Mouse (Mus musculus): Measurements from ENCODE around the gene Tbc1d17. TPM values are rescaled to one million over a fixed set of nuclear protein-coding genes. Genes with fewer than 3 reads are reported as not detected.
"Not testable (repeated sequence)": the region's sequence is repeated elsewhere in the genome, so short reads cannot be mapped to it uniquely, and the experiment has no call there.

The Tbc1d17 gene
- 15.2 and 19.2 TPM in 2 replicates for total RNA-seq (2015)
- 13.6 and 13.8 TPM in 2 replicates for total RNA-seq (2017)

DNA sequence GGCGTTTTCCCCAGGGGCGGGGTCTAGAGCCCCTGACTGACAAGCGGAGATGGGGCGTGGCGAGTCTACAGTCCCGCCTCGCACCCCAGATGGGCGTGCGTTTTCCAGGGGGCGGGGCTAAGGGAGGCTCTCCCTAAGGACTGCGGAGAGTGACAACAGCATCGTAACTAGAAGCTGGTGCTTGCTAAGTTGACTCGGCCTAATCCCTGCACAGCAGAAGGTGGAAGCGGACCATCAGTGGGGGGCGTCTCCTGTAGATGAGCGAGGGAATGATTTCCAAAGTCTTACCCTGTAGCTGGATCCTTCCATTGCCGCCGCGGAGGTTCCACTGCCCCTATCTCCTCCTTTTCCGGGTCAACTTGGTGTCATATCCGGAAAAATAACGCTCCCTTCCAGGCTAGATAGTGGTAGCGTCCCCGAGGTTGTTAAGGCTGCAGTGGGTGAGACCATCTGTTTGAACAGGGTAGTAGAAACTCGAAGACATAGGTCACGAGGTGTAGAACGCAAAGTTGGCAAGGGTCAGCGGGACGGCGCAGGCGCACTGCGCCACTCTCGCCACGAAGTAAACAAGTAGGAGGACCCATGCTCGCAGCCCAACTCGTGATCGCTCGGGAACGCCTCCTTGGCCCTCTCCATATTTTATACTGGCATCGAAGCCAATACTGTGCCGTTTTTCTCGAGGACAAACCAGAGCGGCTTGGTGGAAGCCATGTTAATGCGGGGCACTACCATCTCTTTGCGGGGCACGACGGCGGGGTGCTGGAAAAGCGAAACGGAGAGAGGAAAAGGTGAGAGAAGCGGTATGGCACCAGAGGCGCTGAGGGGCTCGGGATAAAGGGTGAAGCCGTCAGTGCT, at the start of gene Tbc1d17, which contains the start of gene Akt1s1:
Gene Tbc1d17 (minus strand): TSS at position 519 of the 855 bp plus-strand sequence.
Gene Akt1s1 (plus strand): TSS at position 431 of the 855 bp plus-strand sequence.
- ATAC-seq (replicated peaks; ENCODE audit: poor library complexity) = peak; percentile 64

DNA sequence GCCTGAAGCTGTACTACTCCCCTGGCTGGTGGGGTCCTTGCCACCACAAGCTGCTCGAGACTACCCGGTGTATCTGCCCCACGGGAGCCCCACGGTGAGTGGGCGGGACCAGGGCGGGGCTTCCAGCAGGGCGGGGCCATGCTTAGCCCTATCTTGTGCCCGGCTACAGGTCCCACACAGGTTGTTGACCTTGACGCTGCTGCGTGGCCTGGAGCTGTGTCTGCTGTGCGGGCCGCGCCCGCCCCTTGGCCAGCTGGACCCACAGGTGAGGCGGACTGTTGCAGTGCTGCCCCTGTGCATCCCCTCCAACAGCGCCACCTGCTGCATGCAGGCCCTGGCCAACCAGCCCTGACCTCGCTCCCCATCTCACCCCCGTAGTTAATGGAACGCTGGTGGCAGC, 49.7 kb upstream of the Tbc1d17 start:
- no peak for ATAC-seq (replicated peaks; ENCODE audit: poor library complexity)

DNA sequence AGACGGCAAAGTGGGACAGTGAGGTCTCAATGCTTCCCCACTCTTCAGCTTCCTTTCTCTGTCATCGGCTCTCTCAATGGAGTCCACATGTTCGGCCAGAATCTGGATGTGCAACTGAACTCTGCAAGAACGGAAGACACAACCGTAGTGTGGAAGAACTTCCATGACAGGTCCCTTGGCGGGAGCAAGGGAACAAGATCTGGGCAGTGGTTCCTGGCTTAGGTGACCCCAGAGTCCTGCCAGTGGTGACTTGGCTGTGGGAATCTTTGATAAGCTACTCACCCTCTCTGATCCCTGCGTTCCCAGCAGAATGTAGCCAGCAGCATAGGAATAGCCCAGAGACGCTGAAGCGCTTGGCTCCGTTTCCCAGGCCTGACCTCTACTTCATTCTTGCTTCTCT, 47.6 kb upstream of the Tbc1d17 start:
- no peak for ATAC-seq (replicated peaks; ENCODE audit: poor library complexity)

DNA sequence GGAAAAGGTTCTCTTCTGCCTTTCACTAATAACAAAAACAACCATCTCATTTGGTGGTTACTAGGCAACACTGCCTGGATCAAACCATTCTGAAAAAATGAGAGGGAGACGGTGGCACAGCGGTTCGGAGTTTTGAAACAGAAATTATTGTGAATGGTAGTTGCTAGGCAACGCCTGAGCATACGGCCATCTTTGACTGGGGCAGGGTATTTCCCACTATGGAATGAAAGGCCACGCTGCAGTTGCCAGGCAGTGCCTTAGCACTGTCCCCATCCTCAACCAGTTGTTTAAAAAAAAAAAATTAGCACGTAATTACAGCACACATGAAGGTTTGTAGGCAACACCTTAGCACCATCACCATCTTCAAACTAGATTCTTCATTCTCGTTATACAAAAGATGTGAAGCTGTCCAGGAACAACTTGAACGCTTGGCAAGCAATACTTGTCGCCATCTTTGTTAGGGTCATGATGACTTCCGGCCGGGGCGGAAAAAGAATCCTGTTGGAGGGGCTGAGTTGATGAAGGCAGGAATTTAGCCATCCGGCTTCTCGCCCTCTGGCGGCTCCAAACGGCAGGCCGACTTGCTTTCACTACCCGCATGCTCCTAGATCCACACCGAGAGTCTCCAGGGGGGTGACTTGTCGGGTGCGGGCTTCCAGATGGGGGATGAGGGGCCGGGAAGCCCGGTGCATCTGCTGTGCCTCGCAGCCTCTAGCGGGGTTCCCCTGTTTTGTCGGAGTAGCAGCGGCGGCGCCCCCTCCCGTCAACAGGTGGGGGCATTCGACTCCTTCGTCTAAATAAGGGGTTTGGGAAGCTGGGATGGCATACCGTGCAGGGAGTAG, 46.9 kb upstream of the Tbc1d17 start, which contains the start of gene Fuz:
Gene Fuz (plus strand): TSS at position 487 of the 842 bp plus-strand sequence.
- ATAC-seq (replicated peaks; ENCODE audit: poor library complexity) = peak; percentile 72

DNA sequence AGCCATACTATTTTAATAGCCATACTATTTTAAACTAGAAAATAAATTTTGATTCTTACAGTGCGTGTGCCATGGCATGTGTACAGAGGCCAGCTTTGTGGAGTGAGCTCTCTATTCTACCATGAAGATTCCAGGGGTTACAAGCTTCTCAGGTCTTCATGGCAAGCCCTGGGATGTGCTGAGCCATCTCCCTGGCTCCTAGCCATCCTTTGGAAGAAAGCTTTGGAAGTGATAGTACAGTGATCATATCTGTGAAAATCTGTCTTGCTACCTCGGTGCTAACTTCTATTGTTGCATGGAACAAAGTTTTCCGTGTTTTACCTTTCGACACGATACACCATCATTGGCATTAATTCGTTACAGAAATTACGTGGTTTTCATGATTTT, 46.3 kb upstream of the Tbc1d17 start:
- no peak for ATAC-seq (replicated peaks; ENCODE audit: poor library complexity)

DNA sequence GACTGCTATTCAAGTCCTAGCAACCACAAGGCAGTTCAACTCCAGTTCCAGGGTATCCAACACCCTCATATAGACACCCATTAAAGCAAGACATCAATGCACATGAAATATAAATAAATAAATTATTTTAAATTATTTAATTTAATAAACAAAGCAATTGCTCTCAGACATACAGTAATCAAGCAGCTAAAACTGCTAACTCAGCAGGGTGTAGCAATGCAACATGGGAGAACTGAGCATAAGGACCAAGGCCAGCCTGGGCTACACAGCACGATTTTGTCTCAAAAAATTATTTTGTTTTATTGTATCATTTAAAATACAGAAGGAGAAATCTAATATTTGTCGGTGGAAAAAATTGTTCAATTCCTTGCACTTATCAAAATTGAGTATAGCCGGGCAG, 45.3 kb upstream of the Tbc1d17 start:
- no peak for ATAC-seq (replicated peaks; ENCODE audit: poor library complexity)

DNA sequence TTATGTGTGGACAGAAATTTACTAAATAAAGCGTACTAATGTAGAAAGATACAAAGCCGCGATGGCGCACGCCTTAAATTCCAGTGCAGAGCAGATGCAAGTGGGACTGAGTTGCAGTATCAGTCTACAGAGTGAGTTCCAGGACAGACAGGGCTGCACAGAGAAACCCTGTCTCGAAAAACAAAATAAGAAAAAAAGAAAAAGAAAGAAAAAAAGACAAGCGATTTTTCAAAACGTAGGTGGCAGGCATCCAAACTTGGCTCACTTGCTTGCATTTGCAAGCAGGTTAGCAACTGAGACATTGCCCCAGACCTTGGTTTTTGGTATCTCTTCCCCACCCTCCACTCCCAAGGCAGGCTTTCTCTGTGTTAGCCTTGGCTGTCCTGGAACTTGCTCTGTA, 44.3 kb upstream of the Tbc1d17 start:
- ATAC-seq (replicated peaks; ENCODE audit: poor library complexity) = no peak

DNA sequence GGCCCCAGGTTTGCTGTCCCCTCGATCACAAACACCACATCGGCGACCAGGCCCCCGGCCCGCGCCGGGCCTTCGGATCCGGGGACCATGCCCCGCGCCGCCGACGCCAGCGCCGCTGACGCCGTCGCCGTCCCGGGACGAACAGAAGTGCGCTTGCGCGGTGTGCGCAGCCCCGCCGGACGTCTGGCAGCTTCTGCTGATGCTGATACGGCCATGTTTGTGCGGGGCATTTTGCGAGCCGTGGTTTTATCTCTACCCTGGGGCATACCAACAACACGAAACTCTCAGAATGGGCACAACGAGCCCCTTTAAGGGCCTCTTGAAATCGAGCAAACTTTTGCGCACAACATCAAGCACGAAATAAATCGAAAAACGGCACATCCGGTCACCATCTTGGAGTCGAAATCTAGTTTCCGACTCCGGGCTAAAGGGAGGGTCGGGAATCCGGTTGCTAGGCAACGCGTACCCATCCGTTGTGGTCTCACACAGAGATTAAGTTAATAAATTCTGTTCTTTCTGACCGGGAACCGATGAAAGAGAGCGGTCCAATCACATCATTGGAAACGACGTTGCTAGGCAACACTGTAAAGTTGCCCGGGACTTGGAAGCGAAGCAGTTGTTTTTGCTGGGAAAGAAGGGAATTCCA, 43.5 kb upstream of the Tbc1d17 start, which contains the start of gene Med25:
Gene Med25 (minus strand): TSS at position 437 of the 646 bp plus-strand sequence.
- ATAC-seq (replicated peaks; ENCODE audit: poor library complexity) = peak; percentile 55

DNA sequence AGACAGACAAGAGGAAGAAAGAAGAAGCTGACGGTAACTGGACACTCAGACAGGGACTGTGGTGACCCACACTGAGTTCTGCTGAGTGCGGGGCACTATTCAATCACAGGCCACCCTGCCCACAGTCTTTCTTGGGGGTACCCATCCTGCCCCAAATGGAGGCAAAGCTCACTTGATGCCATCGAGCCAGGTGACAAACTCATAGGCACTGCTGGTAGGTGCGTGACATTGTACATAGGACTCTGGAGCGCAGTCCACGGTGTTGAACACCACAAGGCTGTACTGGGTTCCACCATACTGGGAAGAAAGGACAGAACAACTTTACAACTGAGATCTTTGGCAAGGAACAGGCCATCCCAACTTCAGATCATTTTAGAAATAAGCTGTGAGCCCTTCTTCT, 42.7 kb upstream of the Tbc1d17 start:
- no peak for ATAC-seq (replicated peaks; ENCODE audit: poor library complexity)

DNA sequence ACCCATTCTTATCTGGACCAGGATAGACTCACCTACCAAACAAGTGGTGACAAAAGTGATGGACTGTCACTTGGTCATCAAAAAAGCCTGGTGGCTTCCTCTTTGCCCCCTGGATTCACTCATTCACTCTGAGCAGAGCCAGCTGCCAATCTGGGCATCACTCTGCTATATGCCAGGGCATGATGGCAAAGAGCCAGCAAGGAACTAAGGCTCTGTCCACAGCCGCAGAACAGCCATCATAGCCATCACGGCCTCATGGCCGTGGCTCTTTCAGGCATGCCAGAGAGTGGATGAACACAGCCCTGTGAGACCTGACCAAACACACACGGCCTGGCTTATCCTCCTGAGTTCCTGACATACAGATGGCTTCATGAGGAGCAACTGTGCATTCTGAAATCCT, 41.9 kb upstream of the Tbc1d17 start:
- ATAC-seq (replicated peaks; ENCODE audit: poor library complexity) = no peak

DNA sequence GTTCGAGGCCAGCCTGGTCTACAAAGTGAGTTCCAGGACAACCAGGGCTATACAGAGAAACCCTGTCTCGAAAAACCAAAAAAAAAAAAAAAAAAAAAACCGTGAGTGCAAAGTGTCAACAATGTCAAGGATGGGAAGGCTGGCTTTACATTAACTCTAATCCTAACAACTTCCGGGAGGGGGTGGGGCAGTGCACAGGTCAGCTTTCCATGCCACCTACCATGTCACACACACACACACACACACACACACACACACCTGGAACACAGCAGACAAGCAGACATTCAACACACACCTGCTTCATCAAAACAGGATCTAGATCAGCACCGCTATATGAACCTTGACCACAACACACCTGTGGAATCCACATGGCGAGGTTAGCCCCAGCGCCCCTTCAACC, 41.3 kb upstream of the Tbc1d17 start:
- ATAC-seq (replicated peaks; ENCODE audit: poor library complexity) = no peak

DNA sequence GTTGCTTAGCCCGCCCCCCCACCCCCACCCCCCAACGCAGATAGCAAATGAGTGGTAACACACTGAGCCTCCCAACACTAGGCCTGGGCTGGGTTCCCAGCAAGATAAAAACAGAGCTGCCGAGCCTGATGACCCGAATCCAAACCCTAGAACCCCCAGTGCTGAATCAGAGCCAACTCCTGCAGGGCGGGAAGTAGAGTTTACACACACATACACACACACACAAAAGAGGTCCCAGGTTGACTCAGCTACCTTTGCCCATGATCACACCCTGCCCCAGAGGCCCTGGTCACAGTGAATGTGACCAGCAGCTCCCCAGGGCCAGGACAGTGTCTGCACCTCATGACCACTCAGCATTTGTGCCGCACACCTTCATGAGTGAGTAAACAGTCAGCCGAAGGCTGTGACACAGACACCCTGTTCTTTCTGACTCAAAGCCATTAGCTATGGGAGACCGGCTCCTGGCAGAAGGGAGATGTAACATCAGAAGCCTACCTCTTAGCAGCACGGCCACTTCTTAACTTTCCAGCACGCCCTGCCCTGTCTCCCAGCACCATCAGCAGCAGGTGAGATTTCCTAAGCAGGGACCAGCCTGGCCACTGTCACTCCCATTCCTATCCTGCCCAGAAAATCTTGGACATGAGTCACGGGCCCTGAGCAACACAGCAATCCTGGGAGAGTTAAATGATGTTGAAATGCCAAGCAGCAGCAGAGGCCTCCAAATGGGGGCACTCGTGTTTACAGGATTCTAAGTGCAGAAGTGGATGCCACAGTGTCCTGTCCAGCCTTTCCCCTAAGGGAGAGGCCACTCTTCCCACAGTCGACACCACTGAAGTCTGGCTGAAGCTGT, 39.6 kb upstream of the Tbc1d17 start:
- no peak for ATAC-seq (replicated peaks; ENCODE audit: poor library complexity)

DNA sequence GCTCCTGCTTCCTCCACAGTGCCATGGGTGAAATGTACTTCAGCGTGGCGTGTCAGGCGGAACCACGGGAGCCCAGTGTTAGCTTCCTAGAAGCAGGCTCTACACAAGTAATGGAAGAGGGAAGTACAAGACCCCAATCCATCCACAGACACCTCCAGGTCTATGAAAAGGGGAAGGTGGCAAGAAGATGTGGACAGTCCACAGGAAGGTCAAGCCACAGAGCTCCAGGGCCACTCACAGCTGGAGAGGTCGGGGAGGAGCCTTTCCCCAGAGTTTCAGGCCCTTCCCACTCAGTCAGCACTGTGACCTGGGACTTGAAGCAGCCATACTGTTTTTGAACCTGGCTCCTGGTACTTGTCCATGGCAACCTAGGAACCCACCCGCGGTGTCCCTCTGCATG, 38.1 kb upstream of the Tbc1d17 start:
- ATAC-seq (replicated peaks; ENCODE audit: poor library complexity) = peak; percentile 69

DNA sequence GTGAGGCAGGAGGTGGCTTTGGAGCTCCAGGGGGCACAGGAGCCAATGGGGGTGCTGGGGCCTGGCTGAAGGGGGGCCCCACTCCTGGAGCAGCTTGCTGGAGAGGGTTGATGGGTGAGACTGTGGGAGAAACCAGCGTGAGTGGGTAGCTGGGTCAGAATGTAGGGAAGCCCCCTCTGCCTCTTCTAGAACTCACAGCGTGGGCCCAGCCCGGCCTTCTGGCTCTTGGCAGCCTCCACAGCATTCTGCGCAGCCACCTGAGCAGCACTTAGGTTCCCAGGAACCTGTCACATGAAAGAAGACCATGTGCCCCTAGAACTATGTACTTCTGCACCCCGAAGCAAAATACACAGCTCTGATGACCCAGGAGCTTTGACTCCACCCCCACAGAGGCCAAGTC, 35.8 kb upstream of the Tbc1d17 start:
- ATAC-seq (replicated peaks; ENCODE audit: poor library complexity) = no peak

DNA sequence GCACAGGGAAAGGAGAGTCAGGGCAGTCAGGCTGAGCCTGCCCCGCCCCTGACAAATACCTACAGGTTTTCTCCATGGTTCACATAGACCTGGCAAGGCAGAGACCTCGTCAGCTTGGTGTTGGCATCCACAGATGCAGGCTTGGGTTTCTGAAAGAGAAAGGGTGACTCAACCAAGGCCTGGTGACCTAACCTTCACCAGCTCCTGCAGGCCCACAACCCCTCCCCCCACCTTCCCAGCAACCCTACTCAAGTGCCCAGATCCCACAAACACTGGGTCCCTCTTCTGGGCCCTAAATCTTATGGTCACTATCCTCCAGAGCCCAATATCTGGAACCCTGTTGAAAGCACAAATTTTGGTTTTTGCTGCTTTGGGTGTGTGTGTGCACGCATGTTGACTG, 34.2 kb upstream of the Tbc1d17 start:
- no peak for ATAC-seq (replicated peaks; ENCODE audit: poor library complexity)

DNA sequence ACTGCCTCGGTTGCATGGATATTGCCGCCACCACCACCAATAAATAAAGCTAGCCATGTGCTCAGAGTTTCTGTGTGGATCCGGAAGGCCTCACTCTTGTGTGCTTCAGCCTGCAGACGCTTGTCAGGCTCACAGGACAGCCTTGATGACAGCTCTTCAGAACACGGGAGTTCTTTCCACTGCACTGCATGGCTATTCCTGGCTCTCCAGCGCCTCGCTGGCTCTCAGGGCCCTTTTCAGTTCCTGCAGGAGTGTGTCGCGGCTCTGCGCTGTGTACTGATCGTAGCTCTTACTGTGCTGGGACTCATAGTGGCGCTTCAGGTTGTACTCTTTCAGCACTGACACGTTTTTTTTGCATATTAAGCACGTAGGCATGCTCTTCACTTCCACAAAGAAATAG, 29.0 kb upstream of the Tbc1d17 start:
- ATAC-seq (replicated peaks; ENCODE audit: poor library complexity) = no peak

DNA sequence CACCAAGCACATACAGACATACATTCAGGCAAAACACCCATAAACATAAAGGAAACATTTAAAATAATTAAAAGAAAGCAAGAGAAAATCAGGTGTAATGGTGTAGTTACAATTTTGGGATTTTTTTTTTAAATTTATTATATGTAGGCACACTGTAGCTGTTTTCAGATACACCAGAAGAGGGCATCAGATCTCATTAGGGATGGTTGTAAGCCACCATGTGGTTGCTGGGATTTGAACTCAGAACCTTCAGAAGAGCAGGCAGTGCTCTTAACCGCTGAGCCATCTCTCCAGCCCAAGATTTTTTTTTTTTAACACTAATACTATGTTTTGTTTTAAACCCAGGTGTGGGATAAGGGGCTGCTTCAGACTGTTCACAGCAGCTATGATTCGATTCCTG, 22.9 kb upstream of the Tbc1d17 start:
- not testable (repeated sequence) for ATAC-seq (replicated peaks; ENCODE audit: poor library complexity)

DNA sequence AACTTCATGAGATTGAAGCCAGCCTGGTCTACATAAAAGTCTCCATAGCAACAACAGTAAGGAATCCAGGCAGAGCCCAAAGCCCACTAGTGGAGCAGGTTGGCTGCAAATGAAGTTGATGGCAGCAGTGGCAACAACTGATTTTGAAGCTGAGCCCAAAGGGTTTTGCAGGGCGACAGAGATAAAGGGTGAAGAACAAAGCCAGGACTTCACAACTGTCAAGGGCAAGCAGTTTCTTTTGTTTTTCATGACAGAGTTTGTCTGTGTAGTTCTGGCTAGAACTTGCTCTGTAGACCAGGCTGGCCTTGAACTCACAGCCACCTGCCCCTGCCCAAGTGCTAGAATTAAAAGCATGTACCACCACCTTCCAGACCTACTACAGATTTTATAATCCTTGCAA, 22.3 kb upstream of the Tbc1d17 start:
- ATAC-seq (replicated peaks; ENCODE audit: poor library complexity) = no peak

DNA sequence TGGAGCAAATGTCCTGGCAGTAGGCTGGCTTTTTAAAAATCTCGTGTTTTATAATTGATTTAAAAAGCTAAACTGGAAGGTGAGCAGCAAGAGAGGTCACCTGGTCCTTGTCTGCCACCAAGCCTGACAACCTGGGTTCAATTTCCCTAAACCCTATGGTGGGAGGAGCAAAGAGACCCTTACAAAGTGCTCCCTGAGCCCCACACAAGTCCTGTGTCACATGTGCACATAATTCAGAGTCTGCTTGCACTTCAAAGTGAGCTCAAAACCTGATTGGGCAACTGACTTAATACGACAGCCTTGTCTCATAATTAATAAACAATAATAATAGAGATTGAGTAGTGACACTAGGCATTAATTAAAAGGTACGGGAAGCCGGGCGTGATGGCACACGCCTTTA, 21.7 kb upstream of the Tbc1d17 start:
- no peak for ATAC-seq (replicated peaks; ENCODE audit: poor library complexity)

All from megakaryocyte progenitor cell, adult 5-6 weeks (primary cell).